18 mouse cellular contexts compared by ENCODE assay signal in genomic region chr5:118473128-118473730, GRCm38 (mm10).
DNase-seq lines count a peak whose midpoint lies in the region; ATAC-seq and TF ChIP-seq lines count a peak whose summit lies in the region.
"Had no signal": no experiment of that assay in that cellular context is flagged by ENCODE, and none has a peak within 500 bp of the region (broad histone marks: within the 10 kb centered on the region; RNA-seq: fewer than 3 reads in every experiment).

No protein-coding gene starts in this region.

- 41% methylated on average over 5 of the region's 5 CpGs for WGBS in midbrain, embryonic 12.5 days
- 53% methylated on average over 5 of the region's 5 CpGs for WGBS in midbrain, embryonic 11.5 days
- WGBS in limb, embryonic 13.5 days, result 24% methylated on average over 5 of the region's 5 CpGs

- H3K27me3 ChIP-seq in midbrain, embryonic 12.5 days, result peaks cover 18% of the 10 kb centered on the region
- no peaks in the 10 kb centered on the region for H3K27me3 ChIP-seq in midbrain, embryonic 11.5 days (ENCODE audit: control insufficient read depth, insufficient read depth, low read length)
- H3K27me3 ChIP-seq in limb, embryonic 13.5 days, result no peaks in the 10 kb centered on the region
- H3K27me3 ChIP-seq: forebrain, embryonic 13.5 days; stomach, embryonic 15.5 days had no signal

- peak overlapping the region; percentile 68 for H3K27ac ChIP-seq in gastrocnemius, adult 2 months
- no peak overlapping the region for H3K27ac ChIP-seq in midbrain, embryonic 12.5 days (replicated peaks)
- H3K27ac ChIP-seq in midbrain, embryonic 11.5 days (ENCODE audit: low read depth, low read length), result no peak overlapping the region
- H3K27ac ChIP-seq in limb, embryonic 13.5 days, result no peak overlapping the region
- H3K27ac ChIP-seq: forebrain, embryonic 13.5 days; liver, embryonic 14.5 days; stomach, embryonic 15.5 days had no signal

- ATAC-seq in midbrain, embryonic 12.5 days (ENCODE audit: low FRiP score, low read depth), result no peak
- no peak for ATAC-seq in midbrain, embryonic 11.5 days (ENCODE audit: low FRiP score)
- ATAC-seq in limb, embryonic 13.5 days (ENCODE audit: low FRiP score, low read depth), result 0 out of 2 replicates have a peak, but pooled peaks have one; percentile 37
- ATAC-seq: forebrain, embryonic 13.5 days had no signal

- no peak overlapping the region for H3K4me3 ChIP-seq in gastrocnemius, adult 2 months
- H3K4me3 ChIP-seq in midbrain, embryonic 12.5 days, result no peak overlapping the region
- H3K4me3 ChIP-seq in midbrain, embryonic 11.5 days (ENCODE audit: low read depth, low read length), result no peak overlapping the region
- H3K4me3 ChIP-seq in limb, embryonic 13.5 days, result no peak overlapping the region
- H3K4me3 ChIP-seq: forebrain, embryonic 13.5 days; myocyte; stomach, embryonic 15.5 days had no signal

- 0 out of 2 replicates have a peak overlapping the region, but pooled peaks have one; percentile 20 for H3K9ac ChIP-seq in midbrain, embryonic 12.5 days (replicated peaks)
- H3K9ac ChIP-seq in midbrain, embryonic 11.5 days (ENCODE audit: low read length), result no peak overlapping the region
- 0 out of 2 replicates have a peak overlapping the region, but pooled peaks have one; percentile 4 for H3K9ac ChIP-seq in limb, embryonic 13.5 days
- H3K9ac ChIP-seq: forebrain, embryonic 13.5 days; liver, embryonic 14.5 days; stomach, embryonic 15.5 days had no signal

- no peak overlapping the region for H3K4me2 ChIP-seq in midbrain, embryonic 12.5 days (replicated peaks)
- no peak overlapping the region for H3K4me2 ChIP-seq in midbrain, embryonic 11.5 days
- H3K4me2 ChIP-seq in limb, embryonic 13.5 days (replicated peaks), result no peak overlapping the region
- H3K4me2 ChIP-seq: forebrain, embryonic 13.5 days; stomach, embryonic 15.5 days had no signal

- H3K4me1 ChIP-seq in midbrain, embryonic 12.5 days, result peaks cover 19% of the 10 kb centered on the region
- H3K4me1 ChIP-seq in midbrain, embryonic 11.5 days (ENCODE audit: control insufficient read depth, insufficient read depth, low read length), result peaks cover 6% of the 10 kb centered on the region; the same call in 1 of the 2 replicates
- peaks cover 50% of the 10 kb centered on the region for H3K4me1 ChIP-seq in limb, embryonic 13.5 days

- DNase-seq in gastrocnemius, adult 2 months, result no peak
- no peak for DNase-seq in gastrocnemius, postnatal 4 days (ENCODE audit: low spot score in 2 of 2)
- no peak for DNase-seq in midbrain, embryonic 11.5 days (ENCODE audit: low spot score, missing footprints)
- peak; percentile 66 for DNase-seq in ZHBTc4 (ENCODE audit: low read depth, low spot score)
- no peak for DNase-seq in thymus, postnatal 0 days (ENCODE audit: low spot score)
- DNase-seq in left cerebral cortex, adult 9 months (ENCODE audit: low spot score in 2 of 2), result no peak
- DNase-seq: adrenal gland, postnatal 10 days; gastrocnemius, postnatal 36 days; heart, postnatal 14 days; kidney, postnatal 25 days; layer of hippocampus, postnatal 36 days; thymus, postnatal 25 days had no signal

- H3K9me3 ChIP-seq in midbrain, embryonic 12.5 days, result no peaks in the 10 kb centered on the region
- no peaks in the 10 kb centered on the region for H3K9me3 ChIP-seq in midbrain, embryonic 11.5 days (ENCODE audit: control insufficient read depth, low read length)
- H3K9me3 ChIP-seq in limb, embryonic 13.5 days, result no peaks in the 10 kb centered on the region
- H3K9me3 ChIP-seq: forebrain, embryonic 13.5 days; stomach, embryonic 15.5 days had no signal

- intact Hi-C loops in gastrocnemius, adult 2 months (cut with DNase I), result loop anchor here (5.0 kb wide), 1 partner anchor 39 kb away; no protein-coding TSS in a partner anchor

- H3K36me3 ChIP-seq in midbrain, embryonic 12.5 days, result no peaks in the 10 kb centered on the region
- no peaks in the 10 kb centered on the region for H3K36me3 ChIP-seq in midbrain, embryonic 11.5 days (ENCODE audit: control insufficient read depth, insufficient read depth, low read length)
- no peaks in the 10 kb centered on the region for H3K36me3 ChIP-seq in limb, embryonic 13.5 days
- H3K36me3 ChIP-seq: stomach, embryonic 15.5 days had no signal

- no peak for TF ChIP-seq CTCF in gastrocnemius, adult 2 months (IDR thresholded peaks at IDR 0.05)
